Mouse (Mus musculus): ENCODE measurements around the gene Nr1d1. TPM values are rescaled to one million over a fixed set of nuclear protein-coding genes. Genes with fewer than 3 reads are reported as not detected.

Nr1d1 gene
- polyA plus RNA-seq, 1 experiment from 2014 or later, result 0.93 TPM

- Histone ChIP-seq H3K9me3 (no peaks in the 10 kb centered on the region), H3K27me3 (no peaks in the 10 kb centered on the region), H3K9ac (peak overlapping the region; percentile 35; the same call in 1 of the 2 replicates), H3K4me3 (peak overlapping the region; percentile 40), H3K27ac (peak overlapping the region; percentile 90), H3K4me2 (replicated peaks) (peak overlapping the region; percentile 74), H3K36me3 (peaks cover 10% of the 10 kb centered on the region), H3K4me1 (peaks cover 52% of the 10 kb centered on the region)
- ATAC-seq (ENCODE audit: low FRiP score, low read depth), result peak; percentile 72
- WGBS, result 2% methylated on average over 15 of the region's 15 CpGs
Measured at GRCm38 (mm10) chr11:98775348-98776051, 367 bp upstream of the Nr1d1 start.

- Histone ChIP-seq H3K9ac (peak overlapping the region; percentile 40; the same call in 1 of the 2 replicates), H3K27ac (no peak overlapping the region), H3K27me3 (no peaks in the 10 kb centered on the region), H3K4me3 (peak overlapping the region; percentile 40), H3K36me3 (peaks cover 26% of the 10 kb centered on the region), H3K4me1 (peaks cover 52% of the 10 kb centered on the region), H3K9me3 (no peaks in the 10 kb centered on the region), H3K4me2 (replicated peaks) (peak overlapping the region; percentile 74)
- 1% methylated on average over 37 of the region's 37 CpGs for WGBS
- ATAC-seq (ENCODE audit: low FRiP score, low read depth), result peak; percentile 82
Measured at GRCm38 (mm10) chr11:98773635-98774295, 1.4 kb downstream of the Nr1d1 start.

- H3K27me3 ChIP-seq, result no peaks in the 10 kb centered on the region
- 0 out of 2 replicates have a peak overlapping the region, but pooled peaks have one; percentile 74 for H3K4me2 ChIP-seq (replicated peaks)
- H3K27ac ChIP-seq, result no peak overlapping the region
- H3K36me3 ChIP-seq, result peaks cover 32% of the 10 kb centered on the region
- 60% methylated on average over 8 of the region's 8 CpGs for WGBS
- H3K4me3 ChIP-seq, result no peak overlapping the region
- H3K4me1 ChIP-seq, result peaks cover 58% of the 10 kb centered on the region
- H3K9me3 ChIP-seq, result no peaks in the 10 kb centered on the region
- ATAC-seq (ENCODE audit: low FRiP score, low read depth), result no peak
- 0 out of 2 replicates have a peak overlapping the region, but pooled peaks have one; percentile 13 for H3K9ac ChIP-seq
Measured at GRCm38 (mm10) chr11:98772667-98773171, 2.4 kb downstream of the Nr1d1 start.

- Histone ChIP-seq H3K4me2 (replicated peaks) (no peak overlapping the region), H3K9me3 (no peaks in the 10 kb centered on the region), H3K36me3 (peaks cover 32% of the 10 kb centered on the region), H3K27me3 (no peaks in the 10 kb centered on the region), H3K27ac (no peak overlapping the region), H3K9ac (no peak overlapping the region), H3K4me1 (peaks cover 58% of the 10 kb centered on the region), H3K4me3 (no peak overlapping the region)
- WGBS, result 91% methylated on average over 11 of the region's 11 CpGs
- no peak for ATAC-seq (ENCODE audit: low FRiP score, low read depth)
Measured at GRCm38 (mm10) chr11:98771844-98772525, 3.1 kb downstream of the Nr1d1 start.

- no peaks in the 10 kb centered on the region for H3K27me3 ChIP-seq
- 93% methylated on average over 18 of the region's 18 CpGs for WGBS
- H3K9me3 ChIP-seq, result no peaks in the 10 kb centered on the region
- H3K4me1 ChIP-seq, result peaks cover 57% of the 10 kb centered on the region
- no peak overlapping the region for H3K9ac ChIP-seq
- peaks cover 34% of the 10 kb centered on the region for H3K36me3 ChIP-seq
- no peak overlapping the region for H3K27ac ChIP-seq
- no peak for ATAC-seq (ENCODE audit: low FRiP score, low read depth)
- H3K4me3 ChIP-seq, result no peak overlapping the region
- no peak overlapping the region for H3K4me2 ChIP-seq (replicated peaks)
Measured at GRCm38 (mm10) chr11:98771131-98771530, 4.0 kb downstream of the Nr1d1 start.

- ATAC-seq (ENCODE audit: low FRiP score, low read depth), result no peak
- Histone ChIP-seq H3K27ac (no peak overlapping the region), H3K9ac (no peak overlapping the region), H3K36me3 (peaks cover 42% of the 10 kb centered on the region), H3K4me1 (peaks cover 57% of the 10 kb centered on the region), H3K4me2 (replicated peaks) (no peak overlapping the region), H3K4me3 (no peak overlapping the region), H3K9me3 (no peaks in the 10 kb centered on the region), H3K27me3 (no peaks in the 10 kb centered on the region)
- 91% methylated on average over 26 of the region's 26 CpGs for WGBS
Measured at GRCm38 (mm10) chr11:98770096-98770975, 4.8 kb downstream of the Nr1d1 start.

GRCm38 (mm10) chr11:98769007-98769954, 5.9 kb downstream of the Nr1d1 start:
- no peak for ATAC-seq (ENCODE audit: low FRiP score, low read depth)
- Histone ChIP-seq H3K4me2 (replicated peaks) (no peak overlapping the region), H3K36me3 (peaks cover 52% of the 10 kb centered on the region), H3K27me3 (no peaks in the 10 kb centered on the region), H3K27ac (no peak overlapping the region), H3K9ac (no peak overlapping the region), H3K4me3 (no peak overlapping the region), H3K9me3 (no peaks in the 10 kb centered on the region), H3K4me1 (peaks cover 52% of the 10 kb centered on the region)
- WGBS, result 89% methylated on average over 25 of the region's 25 CpGs

- Histone ChIP-seq H3K27me3 (no peaks in the 10 kb centered on the region), H3K9ac (no peak overlapping the region), H3K4me1 (peaks cover 45% of the 10 kb centered on the region), H3K9me3 (no peaks in the 10 kb centered on the region), H3K36me3 (peaks cover 61% of the 10 kb centered on the region), H3K4me3 (peak overlapping the region; percentile 12), H3K4me2 (replicated peaks) (peak overlapping the region; percentile 45), H3K27ac (no peak overlapping the region)
- WGBS, result 33% methylated on average over 34 of the region's 39 CpGs
- ATAC-seq (ENCODE audit: low FRiP score, low read depth), result no peak
Measured at GRCm38 (mm10) chr11:98768127-98769006, 6.8 kb downstream of the Nr1d1 start.

- no peak overlapping the region for H3K9ac ChIP-seq
- H3K36me3 ChIP-seq, result peaks cover 67% of the 10 kb centered on the region
- H3K4me3 ChIP-seq, result peak overlapping the region; percentile 12; the same call in 1 of the 2 replicates
- H3K27me3 ChIP-seq, result no peaks in the 10 kb centered on the region
- H3K4me1 ChIP-seq, result peaks cover 39% of the 10 kb centered on the region
- H3K9me3 ChIP-seq, result no peaks in the 10 kb centered on the region
- no peak for ATAC-seq (ENCODE audit: low FRiP score, low read depth)
- H3K27ac ChIP-seq, result no peak overlapping the region
- H3K4me2 ChIP-seq (replicated peaks), result peak overlapping the region; percentile 45
- WGBS, result 20% methylated on average over 4 of the region's 4 CpGs
Measured at GRCm38 (mm10) chr11:98767713-98768112, 7.4 kb downstream of the Nr1d1 start.

GRCm38 (mm10) chr11:98767276-98767675, 7.9 kb downstream of the Nr1d1 start:
- H3K4me2 ChIP-seq (replicated peaks), result peak overlapping the region; percentile 16; the same call in 1 of the 2 replicates
- H3K4me3 ChIP-seq, result no peak overlapping the region
- no peak overlapping the region for H3K9ac ChIP-seq
- H3K4me1 ChIP-seq, result peaks cover 36% of the 10 kb centered on the region
- no peaks in the 10 kb centered on the region for H3K27me3 ChIP-seq
- H3K27ac ChIP-seq, result no peak overlapping the region
- 21% methylated on average over 8 of the region's 9 CpGs for WGBS
- no peak for ATAC-seq (ENCODE audit: low FRiP score, low read depth)
- no peaks in the 10 kb centered on the region for H3K9me3 ChIP-seq
- H3K36me3 ChIP-seq, result peaks cover 72% of the 10 kb centered on the region

All from limb, embryonic 13.5 days (tissue).